In genomic region chr4:126131290-126132121, GRCm38 (mm10) we compare ENCODE assay signal across 8 mouse cellular contexts. TPM values are rescaled to one million over a fixed set of nuclear protein-coding genes. Genes with fewer than 3 reads are reported as not detected.
DNase-seq lines count a peak whose midpoint lies in the region; ATAC-seq lines count a peak whose summit lies in the region.

No protein-coding gene starts in this region.

- H3K27ac ChIP-seq in brown adipose tissue, adult 24 weeks (replicated peaks; ENCODE audit: low read depth, low read length), result peak overlapping the region; percentile 62
- H3K27ac ChIP-seq in heart, embryonic 13.5 days (replicated peaks), result peak overlapping the region; percentile 78
- peak overlapping the region; percentile 98 for H3K27ac ChIP-seq in lung, embryonic 16.5 days (ENCODE audit: low read length)

- H3K9me3 ChIP-seq in heart, embryonic 13.5 days, result no peaks in the 10 kb centered on the region
- H3K9me3 ChIP-seq in lung, embryonic 16.5 days (ENCODE audit: control insufficient read depth, low read length), result 0 out of 2 replicates have a peak, but pooled peaks cover 2% of the 10 kb centered on the region

- 53% methylated on average over 10 of the region's 10 CpGs for WGBS in heart, embryonic 13.5 days
- WGBS in lung, embryonic 16.5 days, result 33% methylated on average over 10 of the region's 10 CpGs

- peaks cover 82% of the 10 kb centered on the region for H3K36me3 ChIP-seq in heart, embryonic 13.5 days
- H3K36me3 ChIP-seq in lung, embryonic 16.5 days (ENCODE audit: control insufficient read depth, insufficient read depth, low read length), result peaks cover 25% of the 10 kb centered on the region

- peak; percentile 73 for DNase-seq in layer of hippocampus, adult 11-12 months (ENCODE audit: low spot score)
- no peak for DNase-seq in layer of hippocampus, adult 9-10 months (ENCODE audit: low spot score)
- peak; percentile 70 for DNase-seq in kidney, postnatal 10 days
- DNase-seq in retina, embryonic 14.5 days (ENCODE audit: low spot score), result peak; percentile 55

- no peak overlapping the region for H3K4me3 ChIP-seq in brown adipose tissue, adult 24 weeks (ENCODE audit: insufficient read depth, low read depth, low read length)
- H3K4me3 ChIP-seq in heart, embryonic 13.5 days, result no peak overlapping the region
- H3K4me3 ChIP-seq in lung, embryonic 16.5 days (ENCODE audit: low read length), result no peak overlapping the region

- peaks cover 28% of the 10 kb centered on the region for H3K4me1 ChIP-seq in brown adipose tissue, adult 24 weeks (ENCODE audit: control insufficient read depth, insufficient read depth, insufficient read length, low read length)
- H3K4me1 ChIP-seq in heart, embryonic 13.5 days, result peaks cover 44% of the 10 kb centered on the region
- peaks cover 43% of the 10 kb centered on the region for H3K4me1 ChIP-seq in lung, embryonic 16.5 days (replicated peaks; ENCODE audit: control insufficient read depth, insufficient read depth, low read length)

- no peaks in the 10 kb centered on the region for H3K27me3 ChIP-seq in heart, embryonic 13.5 days (replicated peaks)
- no peaks in the 10 kb centered on the region for H3K27me3 ChIP-seq in lung, embryonic 16.5 days (ENCODE audit: control insufficient read depth, insufficient read depth, low read depth, low read length)

- H3K4me2 ChIP-seq in heart, embryonic 13.5 days, result no peak overlapping the region
- H3K4me2 ChIP-seq in lung, embryonic 16.5 days (ENCODE audit: low read depth, low read length), result no peak overlapping the region; the same call in 1 of the 2 replicates

- H3K9ac ChIP-seq in heart, embryonic 13.5 days, result peak overlapping the region; percentile 21; the same call in 1 of the 2 replicates
- H3K9ac ChIP-seq in lung, embryonic 16.5 days (ENCODE audit: low read length), result peak overlapping the region; percentile 57; the same call in 1 of the 2 replicates

- ATAC-seq in heart, embryonic 13.5 days (ENCODE audit: extremely low read depth, insufficient number of reproducible peaks, low FRiP score, low TSS enrichment), result no peak
- peak; percentile 60 for ATAC-seq in lung, embryonic 16.5 days (ENCODE audit: low read depth)
- no peak for ATAC-seq in CD4-positive, CD25-positive, alpha-beta regulatory T cell, adult 4 months

RNA-seq across cellular contexts. Expression of gene Eva1b, which starts 16.0 kb away (rescaled TPM):
- 8.6 and 13.5 TPM in 2 replicates for polyA plus RNA-seq in brown adipose tissue, adult 24 weeks (2012; ENCODE audit: insufficient read depth, insufficient read length, missing spikeins)
- 30.9 and 34.2 TPM in 2 replicates for polyA plus RNA-seq in heart, embryonic 13.5 days (2015; fragmentation: Nextera tagmentation; extraction: Ambion mirVana)
- 98.0 and 108 TPM in 2 replicates for polyA plus RNA-seq in lung, embryonic 16.5 days (2015; fragmentation: Nextera tagmentation; extraction: Ambion mirVana)
- 10 to 100 TPM; 10.5 to 12.7 TPM for polyA plus RNA-seq in CD4-positive, CD25-positive, alpha-beta regulatory T cell, adult 4 months (2017; shearing (Covaris generic))

RNA-seq across cellular contexts. Expression of gene Stk40, which starts 27.7 kb away (rescaled TPM):
- 53.8 and 65.5 TPM in 2 replicates for polyA plus RNA-seq in brown adipose tissue, adult 24 weeks (2012; ENCODE audit: insufficient read depth, insufficient read length, missing spikeins)
- 26.4 and 26.6 TPM in 2 replicates for polyA plus RNA-seq in heart, embryonic 13.5 days (2015; fragmentation: Nextera tagmentation; extraction: Ambion mirVana)
- 37.7 and 40.3 TPM in 2 replicates for polyA plus RNA-seq in lung, embryonic 16.5 days (2015; fragmentation: Nextera tagmentation; extraction: Ambion mirVana)
- 10 to 100 TPM; 11.4 to 23.2 TPM for polyA plus RNA-seq in CD4-positive, CD25-positive, alpha-beta regulatory T cell, adult 4 months (2017; shearing (Covaris generic))

RNA-seq across cellular contexts. Expression of gene Sh3d21, which starts 31.8 kb away (rescaled TPM):
- polyA plus RNA-seq in brown adipose tissue, adult 24 weeks (2012; ENCODE audit: insufficient read depth, insufficient read length, missing spikeins), result 2.1 and 3.5 TPM in 2 replicates
- polyA plus RNA-seq in heart, embryonic 13.5 days (2015; fragmentation: Nextera tagmentation; extraction: Ambion mirVana), result 2.8 and 3.0 TPM in 2 replicates
- 9.2 and 12.3 TPM in 2 replicates for polyA plus RNA-seq in lung, embryonic 16.5 days (2015; fragmentation: Nextera tagmentation; extraction: Ambion mirVana)
- polyA plus RNA-seq in CD4-positive, CD25-positive, alpha-beta regulatory T cell, adult 4 months (2017; shearing (Covaris generic)), result 1 to 10 TPM in 1 of 2 experiments, under 1 TPM in 1; 0.56 to 1.2 TPM

RNA-seq across cellular contexts. Expression of gene Lsm10, which starts 35.1 kb away (rescaled TPM):
- 19.2 and 24.1 TPM in 2 replicates for polyA plus RNA-seq in brown adipose tissue, adult 24 weeks (2012; ENCODE audit: insufficient read depth, insufficient read length, missing spikeins)
- 35.2 and 48.6 TPM in 2 replicates for polyA plus RNA-seq in heart, embryonic 13.5 days (2015; fragmentation: Nextera tagmentation; extraction: Ambion mirVana)
- 57.2 and 57.7 TPM in 2 replicates for polyA plus RNA-seq in lung, embryonic 16.5 days (2015; fragmentation: Nextera tagmentation; extraction: Ambion mirVana)
- polyA plus RNA-seq in CD4-positive, CD25-positive, alpha-beta regulatory T cell, adult 4 months (2017; shearing (Covaris generic)), result 10 to 100 TPM; 68.6 to 76.0 TPM
